Mouse (Mus musculus) stomach, embryonic 16.5 days (tissue): ENCODE data around the gene Bak1. TPM values are rescaled to one million over a fixed set of nuclear protein-coding genes. Genes with fewer than 3 reads are reported as not detected.
A peak's percentile ranks its signal among the peaks of the same experiment; 100 is the strongest.

ENCODE experiments used
- ATAC-seq: fragments of 200-750 bp; cut with Nextera tagmentation; 2 replicates; pipeline ENCODE4 v1.8.0; 2017; ENCODE audit warnings: moderate number of reproducible peaks, moderate TSS enrichment; ENCODE audit not compliant: insufficient read depth, low FRiP score
- H3K27ac ChIP-seq: fragments of 300-500 bp; sonication (generic); 2 replicates; pipeline ENCODE4 v1.5.1; 2014; ENCODE audit warnings: low read length
- H3K27me3 ChIP-seq: fragments of 300-500 bp; sonication (generic); 2 replicates; pipeline ENCODE4 v1.6.1; 2014; ENCODE audit warnings: low read length, control low read depth, mixed read lengths; ENCODE audit not compliant: control insufficient read depth, insufficient read depth
- H3K36me3 ChIP-seq: fragments of 300-500 bp; sonication (generic); 2 replicates; pipeline ENCODE4 v1.6.1; 2014; ENCODE audit warnings: low read length; ENCODE audit not compliant: control insufficient read depth, insufficient read depth
- H3K4me1 ChIP-seq: fragments of 300-500 bp; sonication (generic); 2 replicates; pipeline ENCODE4 v1.6.1; 2014; ENCODE audit warnings: low read length, control low read depth, mixed read lengths; ENCODE audit not compliant: control insufficient read depth, insufficient read depth
- H3K4me2 ChIP-seq: fragments of 300-500 bp; sonication (generic); 2 replicates; pipeline ENCODE4 v1.6.1; 2014; ENCODE audit warnings: low read depth, low read length, mixed read lengths
- H3K4me3 ChIP-seq: fragments of 300-500 bp; sonication (generic); replicated peaks from 2 replicates; pipeline ENCODE4 v1.5.1; 2014; ENCODE audit warnings: mild to moderate bottlenecking, low read length
- H3K9ac ChIP-seq: fragments of 300-500 bp; sonication (generic); 2 replicates; pipeline ENCODE4 v1.6.1; 2014; ENCODE audit warnings: low read length
- H3K9me3 ChIP-seq: fragments of 300-500 bp; sonication (generic); replicated peaks from 2 replicates; pipeline ENCODE4 v1.6.1; 2016; ENCODE audit warnings: low read length, control low read depth; ENCODE audit not compliant: control insufficient read depth
- WGBS: fragments of 180-500 bp; shearing (Covaris S2); extraction: QIAGEN DNeasy Blood & Tissue Kit; methylation state at CpG from one replicate; pipeline ENCODE4 v1.1.7; 2014; 5-methylcytosine and 5-hydroxymethylcytosine counted together
- polyA plus RNA-seq: library from polyadenylated mRNA; unstranded; fragments of >200 nt; fragmentation: Nextera tagmentation; extraction: Ambion mirVana; gene quantifications from 2 replicates; pipeline ENCODE4 v1.2.1, GENCODE M21; 2015

Gene Bak1
- polyA plus RNA-seq, 1 experiment from 2014 or later: 6.7 TPM

DNA sequence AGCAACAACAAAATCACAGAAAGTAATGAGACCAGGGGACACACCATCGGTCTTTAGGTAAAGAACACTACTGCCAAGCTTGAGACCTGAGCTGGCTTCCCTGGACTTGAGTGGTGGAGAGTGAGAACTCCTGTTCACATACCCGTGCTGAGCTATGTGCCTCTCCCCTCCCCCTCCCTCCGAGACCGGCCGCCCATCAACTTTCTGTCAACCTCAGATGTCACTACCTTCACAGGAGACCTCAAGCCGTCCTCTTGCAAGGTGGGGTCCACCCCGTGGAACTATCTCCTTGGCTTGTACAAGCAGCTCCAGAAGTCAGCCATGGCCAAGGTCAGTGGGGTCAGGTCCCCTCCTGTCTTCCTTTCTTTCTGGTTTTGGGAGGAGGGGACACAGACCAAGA lies 3.5 kb upstream of the Bak1 start:
- no peaks in the 10 kb centered on the region for H3K27me3 ChIP-seq
- H3K4me3 ChIP-seq: no peak overlapping the region
- H3K36me3 ChIP-seq: no peaks in the 10 kb centered on the region
- H3K4me1 ChIP-seq: peaks cover 11% of the 10 kb centered on the region
- H3K9me3 ChIP-seq: no peaks in the 10 kb centered on the region
- H3K9ac ChIP-seq: no peak overlapping the region
- ATAC-seq: no peak
- 50% methylated on average over 7 of the region's 7 CpGs for WGBS
- H3K4me2 ChIP-seq: no peak overlapping the region; the same call in 1 of the 2 replicates
- H3K27ac ChIP-seq: no peak overlapping the region

GRCm38 (mm10) chr17:27030896-27031295 lies 2.1 kb upstream of the Bak1 start:
- Histone ChIP-seq H3K9me3 (no peaks in the 10 kb centered on the region), H3K9ac (no peak overlapping the region), H3K27me3 (no peaks in the 10 kb centered on the region), H3K4me3 (no peak overlapping the region), H3K36me3 (no peaks in the 10 kb centered on the region), H3K27ac (no peak overlapping the region), H3K4me1 (peaks cover 15% of the 10 kb centered on the region), H3K4me2 (no peak overlapping the region)
- ATAC-seq: no peak
- WGBS: 98% methylated on average over 4 of the region's 4 CpGs

- 87% methylated on average over 14 of the region's 14 CpGs for WGBS
- Histone ChIP-seq H3K4me1 (peaks cover 15% of the 10 kb centered on the region), H3K27ac (no peak overlapping the region), H3K4me3 (no peak overlapping the region), H3K36me3 (no peaks in the 10 kb centered on the region; the same call in 1 of the 2 replicates), H3K4me2 (no peak overlapping the region), H3K9ac (no peak overlapping the region), H3K9me3 (no peaks in the 10 kb centered on the region), H3K27me3 (no peaks in the 10 kb centered on the region)
- ATAC-seq: no peak
Measured at GRCm38 (mm10) chr17:27029431-27029830, 622 bp upstream of the Bak1 start.

- H3K27ac ChIP-seq: peak overlapping the region; percentile 82
- no peaks in the 10 kb centered on the region for H3K9me3 ChIP-seq
- peak overlapping the region; percentile 82 for H3K4me2 ChIP-seq
- WGBS: 0% methylated on average over 19 of the region's 19 CpGs
- H3K36me3 ChIP-seq: no peaks in the 10 kb centered on the region; the same call in 1 of the 2 replicates
- no peaks in the 10 kb centered on the region for H3K27me3 ChIP-seq
- ATAC-seq: peak; percentile 80
- H3K9ac ChIP-seq: peak overlapping the region; percentile 99
- peak overlapping the region; percentile 88 for H3K4me3 ChIP-seq
- H3K4me1 ChIP-seq: peaks cover 15% of the 10 kb centered on the region
Measured at GRCm38 (mm10) chr17:27028284-27028795, 469 bp downstream of the Bak1 start.

- Histone ChIP-seq H3K9me3 (no peaks in the 10 kb centered on the region), H3K4me3 (peak overlapping the region; percentile 88), H3K27ac (peak overlapping the region; percentile 82), H3K9ac (peak overlapping the region; percentile 99), H3K4me2 (peak overlapping the region; percentile 82), H3K36me3 (peaks cover under 1% of the 10 kb centered on the region), H3K27me3 (no peaks in the 10 kb centered on the region), H3K4me1 (peaks cover 11% of the 10 kb centered on the region)
- ATAC-seq: peak; percentile 35; the same call in 1 of the 2 replicates
- WGBS: 17% methylated on average over 12 of the region's 12 CpGs
Measured at GRCm38 (mm10) chr17:27027460-27028283, 1.1 kb downstream of the Bak1 start.

- no peak for ATAC-seq
- Histone ChIP-seq H3K9ac (no peak overlapping the region), H3K4me1 (peaks cover 11% of the 10 kb centered on the region), H3K27ac (no peak overlapping the region), H3K4me2 (no peak overlapping the region), H3K4me3 (no peak overlapping the region), H3K36me3 (peaks cover 8% of the 10 kb centered on the region), H3K9me3 (no peaks in the 10 kb centered on the region), H3K27me3 (no peaks in the 10 kb centered on the region)
- 90% methylated on average over 3 of the region's 3 CpGs for WGBS
Measured at GRCm38 (mm10) chr17:27025951-27026350, 2.9 kb downstream of the Bak1 start.

DNA sequence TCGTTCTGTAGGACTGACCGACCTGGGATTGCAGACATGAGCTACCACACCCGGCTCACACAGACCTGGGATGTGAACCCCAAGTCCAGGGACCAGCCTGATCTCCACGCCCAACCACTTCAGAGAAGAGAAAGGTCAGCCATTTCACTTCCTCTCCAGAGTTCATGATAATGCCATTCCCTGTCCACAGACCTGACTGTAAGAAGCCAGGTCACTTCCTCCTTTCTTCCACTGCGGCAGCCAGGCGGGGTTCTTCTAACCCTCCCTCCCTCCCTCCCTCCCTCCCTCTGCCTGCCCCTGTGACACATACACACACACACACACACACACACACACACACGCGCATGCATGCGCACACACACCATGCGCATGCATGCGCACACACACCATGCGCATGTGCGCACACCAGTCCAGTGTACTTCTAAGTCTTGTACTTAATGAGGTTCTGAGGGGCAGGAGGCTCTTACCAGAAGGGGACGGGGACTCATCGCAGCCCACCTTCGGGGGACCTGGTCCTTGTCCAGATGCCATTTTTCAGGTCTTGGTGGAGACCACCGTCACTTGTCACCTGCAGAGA lies 3.4 kb downstream of the Bak1 start:
- 89% methylated on average over 17 of the region's 17 CpGs for WGBS
- Histone ChIP-seq H3K4me2 (no peak overlapping the region), H3K9ac (no peak overlapping the region), H3K27me3 (no peaks in the 10 kb centered on the region), H3K36me3 (peaks cover 8% of the 10 kb centered on the region), H3K9me3 (no peaks in the 10 kb centered on the region), H3K4me3 (no peak overlapping the region), H3K4me1 (peaks cover 11% of the 10 kb centered on the region), H3K27ac (no peak overlapping the region; the same call in 1 of the 2 replicates)
- ATAC-seq: no peak

DNA sequence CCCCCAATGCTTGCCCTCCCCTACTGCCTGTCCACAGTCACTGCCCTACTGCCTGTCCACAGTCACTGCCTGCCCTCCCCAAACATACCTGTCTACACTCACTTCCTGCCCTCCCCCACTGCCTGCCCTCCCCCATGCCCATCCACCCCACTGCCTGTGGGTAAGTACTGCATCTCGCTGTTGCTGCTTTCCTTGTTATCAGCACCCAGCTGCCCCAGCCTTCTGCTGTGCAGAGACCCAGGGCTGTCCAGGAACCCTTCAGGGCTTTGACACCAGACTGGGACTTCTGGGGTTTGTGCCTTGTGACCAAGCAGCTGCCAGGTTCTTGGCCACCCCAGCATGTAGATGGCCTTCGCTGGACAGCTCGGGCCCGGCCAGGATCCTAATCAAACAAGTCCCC lies 5.5 kb downstream of the Bak1 start:
- H3K4me2 ChIP-seq: no peak overlapping the region
- ATAC-seq: no peak
- H3K36me3 ChIP-seq: peaks cover 8% of the 10 kb centered on the region
- H3K4me1 ChIP-seq: peaks cover 9% of the 10 kb centered on the region
- H3K9me3 ChIP-seq: no peaks in the 10 kb centered on the region
- no peak overlapping the region for H3K9ac ChIP-seq
- H3K4me3 ChIP-seq: no peak overlapping the region
- 90% methylated on average over 4 of the region's 4 CpGs for WGBS
- no peaks in the 10 kb centered on the region for H3K27me3 ChIP-seq
- H3K27ac ChIP-seq: no peak overlapping the region

- WGBS: 92% methylated on average over 9 of the region's 9 CpGs
- H3K9ac ChIP-seq: no peak overlapping the region
- ATAC-seq: no peak
- peaks cover 8% of the 10 kb centered on the region for H3K36me3 ChIP-seq
- no peaks in the 10 kb centered on the region for H3K9me3 ChIP-seq
- H3K4me3 ChIP-seq: no peak overlapping the region
- peaks cover 3% of the 10 kb centered on the region; the same call in 1 of the 2 replicates for H3K4me1 ChIP-seq
- no peak overlapping the region for H3K27ac ChIP-seq
- H3K4me2 ChIP-seq: no peak overlapping the region
- no peaks in the 10 kb centered on the region for H3K27me3 ChIP-seq
Measured at GRCm38 (mm10) chr17:27021736-27022135, 7.1 kb downstream of the Bak1 start.
